Mouse (Mus musculus): ENCODE data around the gene Rhbdl2.

Rhbdl2 gene
- long read RNA-seq, experiment 1 = 0 reads
- long read RNA-seq, experiment 2, partial matches to known transcripts = 0 of 1 reads
- long read RNA-seq, experiment 2, other reads (novel, unspliced or antisense) = 0 of 1 reads

- intact Hi-C loops (cut with DNase I) = no loop called here
Observed at GRCm38 (mm10) chr4:123787191-123787985, at the start of gene Rhbdl2. Rhbdl2 (plus strand) TSS chr4:123787874.

- intact Hi-C loops (cut with DNase I) = no loop called here
Observed at GRCm38 (mm10) chr4:123738708-123739107, 49.0 kb upstream of the Rhbdl2 start.

DNA sequence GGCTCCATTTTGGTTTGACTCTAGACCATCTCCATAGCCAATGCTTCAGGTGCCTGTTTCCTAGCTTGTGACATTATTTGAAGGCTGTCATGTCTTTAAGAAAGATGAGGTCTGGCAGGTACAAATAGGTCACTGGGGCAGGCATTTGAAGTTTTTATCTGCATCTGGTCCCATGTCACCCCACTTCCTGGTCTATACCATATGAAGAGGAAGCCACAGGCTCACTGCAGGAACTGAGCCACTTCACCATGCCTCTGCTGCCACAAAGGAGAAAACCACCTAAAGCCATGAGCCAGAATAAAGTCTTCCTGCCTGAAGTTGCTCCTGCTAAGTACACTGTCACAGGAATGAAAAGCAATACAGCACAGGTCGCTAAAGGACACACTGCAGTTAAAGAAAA lies 44.8 kb upstream of the Rhbdl2 start:
- intact Hi-C loops (cut with DNase I) = no loop called here

GRCm38 (mm10) chr4:123745221-123745775 lies 42.4 kb upstream of the Rhbdl2 start:
- intact Hi-C loops (cut with DNase I) = no loop called here

DNA sequence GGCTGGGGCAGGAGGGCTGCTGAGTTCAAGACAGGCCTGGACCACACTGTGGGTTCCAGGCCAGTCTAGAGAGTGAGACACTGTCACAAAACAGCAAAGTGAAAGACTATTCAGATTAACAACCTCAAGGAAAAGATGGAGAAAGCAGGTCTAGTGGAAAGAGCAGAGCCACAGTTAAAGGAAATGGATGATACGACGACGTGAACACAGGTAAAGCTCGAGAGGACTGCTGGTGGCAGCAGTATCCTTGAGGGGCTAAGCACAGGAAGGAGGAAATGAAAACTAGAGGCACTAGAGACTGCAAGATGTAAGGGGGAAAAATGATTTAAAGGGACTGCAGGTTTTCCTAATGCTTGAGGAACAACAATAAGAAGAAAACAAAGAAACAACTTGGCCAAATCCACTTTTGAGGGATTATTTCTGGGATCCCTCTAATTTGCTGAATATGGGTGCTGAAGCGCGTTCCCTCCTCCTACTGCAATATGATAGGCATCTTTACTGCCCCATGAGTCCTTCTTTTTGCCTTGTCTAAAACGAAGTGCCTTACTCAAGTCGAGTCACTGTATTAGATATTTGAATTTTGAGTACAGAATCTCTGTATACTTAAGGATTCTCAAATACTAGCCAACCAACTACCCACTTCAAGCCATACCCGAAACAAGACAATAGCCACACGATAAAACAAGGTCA lies 38.8 kb upstream of the Rhbdl2 start:
- intact Hi-C loops (cut with DNase I) = no loop called here

- intact Hi-C loops (cut with DNase I) = no loop called here
Observed at GRCm38 (mm10) chr4:123749484-123750130, 38.1 kb upstream of the Rhbdl2 start.

GRCm38 (mm10) chr4:123750152-123750651 lies 37.5 kb upstream of the Rhbdl2 start, which contains the start of gene Akirin1:
Akirin1 (minus strand) TSS chr4:123750345.
- intact Hi-C loops (cut with DNase I) = no loop called here

DNA sequence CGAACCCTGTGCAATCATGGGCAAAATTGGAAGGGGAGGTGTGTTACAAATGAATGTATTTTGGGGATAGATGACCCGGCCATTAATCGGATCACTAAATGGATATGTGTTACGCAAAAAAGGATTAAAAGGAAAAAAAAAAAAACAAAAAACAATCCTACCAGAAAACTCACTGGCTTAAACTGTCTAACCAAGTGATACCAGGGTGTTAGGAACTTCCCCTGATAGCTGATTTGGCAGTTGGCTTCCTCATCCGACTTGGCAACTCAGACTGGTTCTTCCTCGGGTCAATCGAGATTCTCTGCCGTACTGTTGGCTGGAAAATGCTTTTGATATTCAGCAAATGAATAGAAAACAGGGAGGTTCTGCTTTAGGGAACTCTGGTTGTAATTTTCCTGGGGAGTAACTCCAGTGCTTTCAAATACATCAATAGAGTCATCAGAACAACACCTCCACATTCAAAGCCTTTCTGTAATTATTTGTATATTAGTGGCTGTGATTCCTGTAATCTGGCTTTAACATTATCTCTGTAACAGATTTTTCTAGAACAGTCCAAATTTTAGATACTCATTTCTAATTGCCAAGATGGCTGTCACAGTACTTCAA lies 36.9 kb upstream of the Rhbdl2 start:
- intact Hi-C loops (cut with DNase I) = no loop called here

GRCm38 (mm10) chr4:123758306-123758705 lies 29.4 kb upstream of the Rhbdl2 start:
- intact Hi-C loops (cut with DNase I) = loop anchor here (5.0 kb wide), 1 partner anchor 139 kb away; no protein-coding TSS in a partner anchor

DNA sequence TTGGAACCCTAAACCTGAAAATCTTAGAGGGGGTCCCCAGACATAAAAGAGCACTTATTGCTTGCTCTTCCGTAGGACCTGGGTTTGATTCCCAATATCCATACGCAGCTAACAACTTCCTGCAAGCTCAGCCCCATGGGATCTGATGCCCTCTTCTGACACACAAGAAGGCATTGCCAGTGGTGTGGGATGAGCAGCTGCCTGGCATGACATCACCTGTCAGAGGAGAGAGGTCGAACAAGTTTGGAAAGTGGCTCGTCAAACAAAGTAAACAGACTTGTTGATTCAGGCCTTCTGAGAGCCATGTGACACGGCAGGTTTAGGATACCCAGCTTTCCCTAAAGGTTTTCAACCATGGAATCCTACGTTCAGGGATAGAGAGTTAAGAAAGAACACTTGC lies 22.6 kb upstream of the Rhbdl2 start:
- intact Hi-C loops (cut with DNase I) = no loop called here

- intact Hi-C loops (cut with DNase I) = no loop called here
Observed at GRCm38 (mm10) chr4:123767807-123768206, 19.9 kb upstream of the Rhbdl2 start.

- intact Hi-C loops (cut with DNase I) = no loop called here
Observed at GRCm38 (mm10) chr4:123768234-123768633, 19.4 kb upstream of the Rhbdl2 start.

- intact Hi-C loops (cut with DNase I) = no loop called here
Observed at GRCm38 (mm10) chr4:123792666-123793065, 5.0 kb downstream of the Rhbdl2 start.

DNA sequence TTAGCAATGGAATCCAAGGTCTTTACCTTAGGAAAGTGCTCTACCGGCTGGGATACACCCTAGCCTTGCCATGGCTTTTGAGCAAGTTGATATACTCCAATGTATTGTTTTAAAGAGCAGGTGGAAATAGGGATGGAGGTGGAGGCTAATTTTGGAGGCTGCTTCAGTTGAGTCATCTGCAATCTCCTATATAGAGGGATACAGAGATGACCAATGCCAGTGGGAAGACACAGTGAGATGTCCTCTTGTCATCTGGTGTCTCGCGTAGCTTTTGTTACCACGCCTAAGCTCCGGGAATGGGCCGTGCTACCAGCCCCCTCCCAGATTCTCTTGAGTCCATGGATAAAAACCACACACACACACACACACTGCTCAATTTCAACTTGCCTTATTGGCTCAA lies 5.5 kb downstream of the Rhbdl2 start:
- intact Hi-C loops (cut with DNase I) = no loop called here

DNA sequence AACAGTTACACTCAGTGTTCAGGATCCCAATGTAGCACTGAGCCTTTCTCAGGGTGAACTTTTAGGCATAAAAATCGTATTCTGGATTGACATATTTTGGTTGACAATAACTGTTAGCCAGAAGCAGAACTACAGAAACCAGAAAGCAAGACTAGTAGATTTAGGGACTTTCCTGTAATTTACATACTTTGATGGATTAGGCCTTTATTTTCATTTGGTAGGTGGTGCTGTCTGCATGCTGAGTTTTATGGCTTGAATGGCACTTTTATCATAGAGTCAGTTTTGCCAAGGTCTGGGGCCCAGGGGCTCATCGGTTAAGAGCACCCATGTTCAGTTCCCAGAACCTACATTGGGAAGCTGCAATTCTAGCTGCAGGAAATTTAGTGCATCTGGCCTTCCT lies 7.4 kb downstream of the Rhbdl2 start:
- intact Hi-C loops (cut with DNase I) = no loop called here

GRCm38 (mm10) chr4:123797403-123797802 lies 9.7 kb downstream of the Rhbdl2 start:
- intact Hi-C loops (cut with DNase I) = no loop called here

GRCm38 (mm10) chr4:123797856-123798255 lies 10.2 kb downstream of the Rhbdl2 start:
- intact Hi-C loops (cut with DNase I) = no loop called here

DNA sequence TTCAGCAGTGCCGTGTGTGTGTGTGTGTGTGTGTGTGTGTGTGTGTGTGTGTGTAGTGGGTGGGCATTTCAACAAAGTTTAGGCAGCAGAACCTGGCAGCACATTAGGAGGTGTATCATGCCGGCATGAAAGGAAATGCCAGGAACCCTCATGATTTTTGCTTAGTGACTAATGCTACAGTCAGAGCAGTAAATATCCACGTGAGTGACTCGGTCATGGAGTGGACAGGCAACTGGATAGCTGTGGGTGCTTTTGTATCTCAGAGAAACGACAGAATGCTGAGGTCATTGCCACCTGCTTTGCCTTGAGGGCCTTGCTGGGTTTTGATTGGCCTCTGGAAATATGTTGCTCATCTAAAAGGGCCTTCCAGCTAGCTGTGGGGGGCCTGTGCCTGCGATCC lies 16.0 kb downstream of the Rhbdl2 start:
- intact Hi-C loops (cut with DNase I) = no loop called here

GRCm38 (mm10) chr4:123808304-123808703 lies 20.6 kb downstream of the Rhbdl2 start:
- intact Hi-C loops (cut with DNase I) = no loop called here

- intact Hi-C loops (cut with DNase I) = no loop called here
Observed at GRCm38 (mm10) chr4:123810475-123811295, 23.0 kb downstream of the Rhbdl2 start.

All from adrenal gland (tissue).